Mouse (Mus musculus): ENCODE measurements at regions not wholly inside any gene's neighbourhood (a gene's known extent, or its start where the extent isn't known, plus 50 kb on each side); places are given as distances from the start of the nearest gene placed in this dataset.

GRCm38 (mm10) chr3:144012820-144013219 is 192.2 kb downstream of the Lmo4 start:
- WGBS: 54% methylated on average over 6 of the region's 6 CpGs
- no peak overlapping the region for H3K27ac ChIP-seq (replicated peaks in 1 of 2; ENCODE audit: control insufficient read depth in 1 of 2, insufficient read depth in 1 of 2, low read depth in 2 of 2, low read length in 2 of 2)
- peaks cover 3 to 10% of the 10 kb centered on the region in 2 experiments; a peak in 3 of 4 replicates for H3K4me1 ChIP-seq (ENCODE audit: control insufficient read depth in 2 of 2, insufficient read depth in 2 of 2, low read length in 2 of 2)
- no peaks in the 10 kb centered on the region for H3K9me3 ChIP-seq (ENCODE audit: control insufficient read depth, low read length)
- ATAC-seq (ENCODE audit: insufficient number of reproducible peaks, insufficient read depth, low FRiP score, low read depth): no peak
- H3K27me3 ChIP-seq (ENCODE audit: control insufficient read depth, insufficient read depth, low read length): no peaks in the 10 kb centered on the region
- H3K36me3 ChIP-seq (ENCODE audit: control insufficient read depth, insufficient read depth, low read length): no peaks in the 10 kb centered on the region
- no peak overlapping the region for H3K9ac ChIP-seq (ENCODE audit: low read length)
- H3K4me2 ChIP-seq (ENCODE audit: low read length): no peak overlapping the region
- H3K4me3 ChIP-seq (ENCODE audit: control insufficient read depth in 1 of 2, insufficient read depth in 1 of 2, low read depth in 1 of 2, low read length in 2 of 2): no peak overlapping the region

DNA sequence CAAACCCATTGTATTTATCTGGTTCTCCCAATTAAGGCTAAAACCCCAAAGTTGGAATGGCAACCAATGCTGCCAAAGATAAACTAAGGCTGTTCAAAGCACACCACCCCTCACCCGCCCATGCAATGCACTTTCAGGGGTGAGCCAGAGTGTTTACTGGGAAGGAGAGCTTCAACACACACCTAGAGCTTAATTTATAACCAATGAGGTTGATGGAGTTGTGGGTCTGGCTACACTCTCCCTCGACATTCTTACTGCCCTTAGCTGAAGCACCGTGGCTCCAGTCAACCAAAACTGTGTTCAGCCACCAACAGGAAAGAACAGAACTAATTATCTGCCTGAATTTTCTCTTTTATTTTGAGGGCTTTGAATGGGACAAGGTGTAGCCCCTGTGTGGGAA is 192.8 kb downstream of the Lmo4 start:
- ATAC-seq (ENCODE audit: insufficient number of reproducible peaks, insufficient read depth, low FRiP score, low read depth): no peak
- 59% methylated on average over 3 of the region's 3 CpGs for WGBS

DNA sequence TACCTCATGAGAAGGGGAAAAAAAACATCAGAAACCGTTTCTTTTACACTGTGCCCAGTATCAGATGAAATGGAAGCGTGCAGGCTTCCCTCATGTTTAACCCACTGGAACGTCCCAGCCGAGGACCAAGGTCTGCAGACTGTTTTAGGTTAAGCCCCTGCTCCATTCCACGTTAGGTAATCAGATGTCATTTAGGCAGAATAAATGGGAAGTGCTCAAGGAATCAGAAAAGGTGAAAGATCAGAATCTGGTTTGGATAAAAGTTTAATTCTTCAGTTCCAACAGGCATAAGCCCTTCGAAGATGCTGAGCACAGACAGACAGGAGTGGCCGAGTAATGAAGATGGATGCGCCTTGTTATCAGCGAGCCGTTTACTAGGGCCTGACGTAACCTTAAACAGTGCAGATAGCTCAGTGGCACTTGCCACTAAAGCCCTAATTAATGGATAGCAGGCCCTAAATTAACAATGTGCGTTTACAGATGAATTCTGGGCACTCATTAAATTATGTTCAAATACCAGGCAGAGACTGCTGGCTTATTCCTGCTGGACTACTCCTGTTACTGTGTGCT is 193.5 kb downstream of the Lmo4 start:
- WGBS: 59% methylated on average over 12 of the region's 12 CpGs
- H3K27ac ChIP-seq (replicated peaks in 1 of 2; ENCODE audit: control insufficient read depth in 1 of 2, insufficient read depth in 1 of 2, low read depth in 2 of 2, low read length in 2 of 2): no peak overlapping the region
- no peak overlapping the region for H3K4me3 ChIP-seq (ENCODE audit: control insufficient read depth in 1 of 2, insufficient read depth in 1 of 2, low read depth in 1 of 2, low read length in 2 of 2)

More for the DNA sequence above, 192.8 kb downstream of the Lmo4 start:
- Histone ChIP-seq H3K9ac (ENCODE audit: low read length) (no peak overlapping the region), H3K36me3 (ENCODE audit: control insufficient read depth, insufficient read depth, low read length) (no peaks in the 10 kb centered on the region), H3K9me3 (ENCODE audit: control insufficient read depth, low read length) (no peaks in the 10 kb centered on the region), H3K27ac (replicated peaks in 1 of 2; ENCODE audit: control insufficient read depth in 1 of 2, insufficient read depth in 1 of 2, low read depth in 2 of 2, low read length in 2 of 2) (no peak overlapping the region), H3K27me3 (ENCODE audit: control insufficient read depth, insufficient read depth, low read length) (no peaks in the 10 kb centered on the region), H3K4me2 (ENCODE audit: low read length) (no peak overlapping the region), H3K4me1 (ENCODE audit: control insufficient read depth in 2 of 2, insufficient read depth in 2 of 2, low read length in 2 of 2) (peaks cover 3 to 10% of the 10 kb centered on the region in 2 experiments; a peak in 3 of 4 replicates), H3K4me3 (ENCODE audit: control insufficient read depth in 1 of 2, insufficient read depth in 1 of 2, low read depth in 1 of 2, low read length in 2 of 2) (no peak overlapping the region)

DNA sequence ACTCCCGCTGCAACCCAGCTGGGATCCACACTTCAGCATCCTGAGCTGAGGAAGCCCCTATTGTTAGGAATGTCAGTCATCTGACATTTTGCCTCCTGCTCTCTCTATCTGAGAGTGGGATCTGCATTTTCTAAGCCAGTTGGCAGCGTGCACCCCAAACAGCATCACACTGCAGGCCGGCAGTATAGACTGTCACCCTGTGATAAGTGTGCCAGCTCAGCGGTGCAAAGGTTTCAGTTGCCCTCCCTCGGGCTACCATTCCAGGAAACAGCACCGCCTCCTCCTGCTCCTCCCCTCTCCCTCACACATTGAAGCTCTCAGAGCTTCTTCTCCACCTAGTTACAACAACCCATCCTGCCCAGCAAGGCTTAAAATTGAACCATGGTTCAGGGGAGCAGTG is 194.5 kb downstream of the Lmo4 start:
- ATAC-seq (ENCODE audit: insufficient number of reproducible peaks, insufficient read depth, low FRiP score, low read depth): no peak
- Histone ChIP-seq H3K9me3 (ENCODE audit: control insufficient read depth, low read length) (no peaks in the 10 kb centered on the region), H3K4me2 (ENCODE audit: low read length) (peak overlapping the region; percentile 45), H3K4me1 (ENCODE audit: control insufficient read depth in 2 of 2, insufficient read depth in 2 of 2, low read length in 2 of 2) (peaks cover 3 to 10% of the 10 kb centered on the region in 2 experiments; a peak in 3 of 4 replicates), H3K36me3 (ENCODE audit: control insufficient read depth, insufficient read depth, low read length) (no peaks in the 10 kb centered on the region), H3K27ac (replicated peaks in 1 of 2; ENCODE audit: control insufficient read depth in 1 of 2, insufficient read depth in 1 of 2, low read depth in 2 of 2, low read length in 2 of 2) (no peak overlapping the region), H3K27me3 (ENCODE audit: control insufficient read depth, insufficient read depth, low read length) (no peaks in the 10 kb centered on the region), H3K4me3 (ENCODE audit: control insufficient read depth in 1 of 2, insufficient read depth in 1 of 2, low read depth in 1 of 2, low read length in 2 of 2) (no peak overlapping the region), H3K9ac (ENCODE audit: low read length) (no peak overlapping the region)
- 23% methylated on average over 6 of the region's 6 CpGs for WGBS

More for the DNA sequence above, 193.5 kb downstream of the Lmo4 start:
- Histone ChIP-seq H3K4me2 (ENCODE audit: low read length) (no peak overlapping the region), H3K9me3 (ENCODE audit: control insufficient read depth, low read length) (no peaks in the 10 kb centered on the region), H3K4me1 (ENCODE audit: control insufficient read depth in 2 of 2, insufficient read depth in 2 of 2, low read length in 2 of 2) (peaks cover 3 to 10% of the 10 kb centered on the region in 2 experiments; a peak in 3 of 4 replicates), H3K9ac (ENCODE audit: low read length) (no peak overlapping the region), H3K36me3 (ENCODE audit: control insufficient read depth, insufficient read depth, low read length) (no peaks in the 10 kb centered on the region), H3K27me3 (ENCODE audit: control insufficient read depth, insufficient read depth, low read length) (no peaks in the 10 kb centered on the region)
- no peak for ATAC-seq (ENCODE audit: insufficient number of reproducible peaks, insufficient read depth, low FRiP score, low read depth)

DNA sequence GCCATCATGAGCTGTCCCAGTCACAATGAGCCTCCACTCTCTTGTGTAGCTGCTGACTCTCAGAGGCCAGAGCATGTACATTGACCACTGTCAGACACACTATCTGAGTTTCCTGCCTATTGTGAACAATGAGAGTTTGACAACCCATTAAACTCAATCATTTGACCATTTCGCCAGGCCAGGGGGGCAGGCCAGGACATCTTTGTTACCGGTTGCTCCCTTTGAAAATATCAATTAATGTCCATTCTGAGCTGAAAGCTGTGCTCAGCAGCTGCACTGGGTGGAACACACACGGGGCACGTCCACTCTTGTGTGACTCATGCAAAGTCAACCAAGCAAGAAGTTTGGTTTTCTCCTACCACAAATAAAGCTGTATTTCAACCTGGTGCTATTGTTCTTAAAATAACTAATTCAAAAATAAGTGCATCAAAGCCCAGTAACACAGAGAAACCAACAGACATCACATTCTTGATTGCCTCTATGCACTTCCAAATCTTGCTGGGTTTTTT is 197.9 kb downstream of the Lmo4 start:
- Histone ChIP-seq H3K27me3 (ENCODE audit: control insufficient read depth, insufficient read depth, low read length) (no peaks in the 10 kb centered on the region), H3K4me2 (ENCODE audit: low read length) (no peak overlapping the region), H3K4me3 (ENCODE audit: control insufficient read depth in 1 of 2, insufficient read depth in 1 of 2, low read depth in 1 of 2, low read length in 2 of 2) (no peak overlapping the region), H3K27ac (replicated peaks in 1 of 2; ENCODE audit: control insufficient read depth in 1 of 2, insufficient read depth in 1 of 2, low read depth in 2 of 2, low read length in 2 of 2) (no peak overlapping the region), H3K36me3 (ENCODE audit: control insufficient read depth, insufficient read depth, low read length) (no peaks in the 10 kb centered on the region), H3K4me1 (ENCODE audit: control insufficient read depth in 2 of 2, insufficient read depth in 2 of 2, low read length in 2 of 2) (peaks cover 3 to 6% of the 10 kb centered on the region in 2 experiments; a peak in 2 of 4 replicates), H3K9me3 (ENCODE audit: control insufficient read depth, low read length) (no peaks in the 10 kb centered on the region), H3K9ac (ENCODE audit: low read length) (no peak overlapping the region)
- 87% methylated on average over 4 of the region's 4 CpGs for WGBS
- no peak for ATAC-seq (ENCODE audit: insufficient number of reproducible peaks, insufficient read depth, low FRiP score, low read depth)

- no peak for ATAC-seq (ENCODE audit: insufficient number of reproducible peaks, insufficient read depth, low FRiP score, low read depth)
- WGBS: 80% methylated on average over 8 of the region's 8 CpGs
Measured at GRCm38 (mm10) chr3:143997909-143998308, 207.1 kb downstream of the Lmo4 start.

DNA sequence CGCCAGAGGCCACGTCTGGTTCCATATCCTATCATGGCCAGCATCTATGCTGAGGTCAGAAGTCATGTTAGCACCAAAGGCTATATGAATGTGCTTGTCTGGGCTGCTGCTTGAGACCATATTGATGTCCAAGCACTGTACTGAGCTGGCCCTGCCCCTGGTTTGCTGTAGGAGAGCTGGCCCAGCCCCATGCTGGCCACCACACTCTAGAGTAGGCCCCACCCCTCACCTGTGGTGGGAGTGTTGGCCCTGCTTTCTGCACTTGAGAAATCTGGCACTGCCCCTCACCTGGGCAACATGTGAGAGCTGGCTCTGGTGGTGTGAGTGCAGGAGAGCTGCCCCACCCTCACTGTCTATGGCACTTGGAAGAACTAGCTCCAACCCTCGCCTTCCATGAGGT is 210.0 kb downstream of the Lmo4 start:
- no peaks in the 10 kb centered on the region for H3K27me3 ChIP-seq (ENCODE audit: control insufficient read depth, insufficient read depth, low read length)
- 92% methylated on average over 3 of the region's 3 CpGs for WGBS
- ATAC-seq (ENCODE audit: insufficient number of reproducible peaks, insufficient read depth, low FRiP score, low read depth): peak; percentile 35; the same call in 1 of the 2 replicates

More at GRCm38 (mm10) chr3:143997909-143998308, 207.1 kb downstream of the Lmo4 start:
- Histone ChIP-seq H3K9me3 (ENCODE audit: control insufficient read depth, low read length) (no peaks in the 10 kb centered on the region), H3K4me3 (ENCODE audit: control insufficient read depth in 1 of 2, insufficient read depth in 1 of 2, low read depth in 1 of 2, low read length in 2 of 2) (no peak overlapping the region), H3K9ac (ENCODE audit: low read length) (no peak overlapping the region), H3K4me1 (ENCODE audit: control insufficient read depth in 2 of 2, insufficient read depth in 2 of 2, low read length in 2 of 2) (no peaks in the 10 kb centered on the region), H3K27ac (replicated peaks in 1 of 2; ENCODE audit: control insufficient read depth in 1 of 2, insufficient read depth in 1 of 2, low read depth in 2 of 2, low read length in 2 of 2) (no peak overlapping the region), H3K36me3 (ENCODE audit: control insufficient read depth, insufficient read depth, low read length) (no peaks in the 10 kb centered on the region), H3K27me3 (ENCODE audit: control insufficient read depth, insufficient read depth, low read length) (no peaks in the 10 kb centered on the region), H3K4me2 (ENCODE audit: low read length) (no peak overlapping the region)

DNA sequence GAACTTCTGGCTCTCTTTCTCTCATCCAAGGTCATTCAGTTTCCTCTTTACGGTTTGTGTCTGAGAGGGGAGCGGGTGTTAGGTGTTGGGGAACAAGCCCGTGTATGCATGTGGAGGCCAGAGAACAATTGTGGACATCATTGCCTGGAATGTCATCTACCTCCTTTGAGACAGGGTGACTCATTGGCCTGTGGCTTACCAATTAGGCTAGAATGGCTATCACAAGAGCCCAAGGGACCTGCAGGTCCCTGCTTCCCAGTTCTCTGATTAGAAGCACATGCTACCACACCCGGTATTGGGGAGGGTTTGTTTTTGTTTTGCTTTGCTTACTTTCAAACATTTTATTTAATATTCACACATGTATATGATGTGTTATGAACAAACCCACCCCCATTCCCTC is 216.0 kb downstream of the Lmo4 start:
- Histone ChIP-seq H3K27me3 (ENCODE audit: control insufficient read depth, insufficient read depth, low read length) (no peaks in the 10 kb centered on the region), H3K9me3 (ENCODE audit: control insufficient read depth, low read length) (peaks cover 3% of the 10 kb centered on the region; the same call in 1 of the 2 replicates), H3K27ac (replicated peaks in 1 of 2; ENCODE audit: control insufficient read depth in 1 of 2, insufficient read depth in 1 of 2, low read depth in 2 of 2, low read length in 2 of 2) (no peak overlapping the region), H3K36me3 (ENCODE audit: control insufficient read depth, insufficient read depth, low read length) (no peaks in the 10 kb centered on the region), H3K9ac (ENCODE audit: low read length) (no peak overlapping the region), H3K4me2 (ENCODE audit: low read length) (no peak overlapping the region), H3K4me1 (ENCODE audit: control insufficient read depth in 2 of 2, insufficient read depth in 2 of 2, low read length in 2 of 2) (no peaks in the 10 kb centered on the region), H3K4me3 (ENCODE audit: control insufficient read depth in 1 of 2, insufficient read depth in 1 of 2, low read depth in 1 of 2, low read length in 2 of 2) (no peak overlapping the region)
- 84% methylated on average over 4 of the region's 4 CpGs for WGBS
- no peak for ATAC-seq (ENCODE audit: insufficient number of reproducible peaks, insufficient read depth, low FRiP score, low read depth)

More for the DNA sequence above, 210.0 kb downstream of the Lmo4 start:
- H3K36me3 ChIP-seq (ENCODE audit: control insufficient read depth, insufficient read depth, low read length): no peaks in the 10 kb centered on the region
- H3K4me3 ChIP-seq (ENCODE audit: control insufficient read depth in 1 of 2, insufficient read depth in 1 of 2, low read depth in 1 of 2, low read length in 2 of 2): no peak overlapping the region
- no peaks in the 10 kb centered on the region for H3K4me1 ChIP-seq (ENCODE audit: control insufficient read depth in 2 of 2, insufficient read depth in 2 of 2, low read length in 2 of 2)
- no peak overlapping the region for H3K4me2 ChIP-seq (ENCODE audit: low read length)
- no peak overlapping the region for H3K27ac ChIP-seq (replicated peaks in 1 of 2; ENCODE audit: control insufficient read depth in 1 of 2, insufficient read depth in 1 of 2, low read depth in 2 of 2, low read length in 2 of 2)
- H3K9me3 ChIP-seq (ENCODE audit: control insufficient read depth, low read length): no peaks in the 10 kb centered on the region
- H3K9ac ChIP-seq (ENCODE audit: low read length): no peak overlapping the region

Measured in heart, embryonic 14.5 days (tissue).